Mouse (Mus musculus): Measurements from ENCODE around the gene Fer. TPM values are rescaled to one million over a fixed set of nuclear protein-coding genes. Genes with fewer than 3 reads are reported as not detected.

Fer gene
- polyA plus RNA-seq, 1 experiment from 2014 or later, result 34.1 TPM

DNA sequence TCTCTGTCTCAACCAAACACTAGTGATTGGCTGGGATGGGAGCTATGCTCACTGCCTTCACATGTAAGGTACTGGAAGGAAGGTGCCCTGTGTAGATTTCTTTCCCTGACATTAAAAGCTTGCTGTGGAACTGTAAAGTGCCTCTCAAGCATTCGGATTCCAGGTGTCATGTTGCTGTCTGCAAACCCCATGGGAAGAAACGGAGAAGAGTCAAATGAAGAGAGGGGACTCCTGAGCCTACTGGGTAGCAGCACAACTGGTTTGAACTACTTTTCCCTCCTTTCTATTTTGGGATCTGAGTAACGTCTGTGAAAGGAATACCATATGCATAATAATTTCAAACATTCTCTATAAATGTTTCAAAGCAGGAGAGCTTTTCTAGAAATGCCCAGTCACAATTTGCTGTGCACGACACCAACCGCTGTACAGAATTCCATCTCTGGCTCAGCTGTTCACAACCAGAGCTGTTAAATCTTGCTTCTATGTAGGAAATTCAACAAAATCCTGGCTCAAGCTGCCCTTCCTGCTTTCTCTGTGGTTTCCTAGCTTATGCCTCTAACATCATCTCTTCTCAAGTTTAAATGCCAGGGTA lies 256.9 kb downstream of the Fer start:
- H3K27ac ChIP-seq (ENCODE audit: low read depth, low read length), result no peak overlapping the region
- H3K4me1 ChIP-seq (ENCODE audit: control insufficient read depth, insufficient read depth, low read length), result no peaks in the 10 kb centered on the region
- 0 out of 2 replicates have a peak, but pooled peaks cover 2% of the 10 kb centered on the region for H3K27me3 ChIP-seq (ENCODE audit: control insufficient read depth, insufficient read depth, low read length)
- no peak for ATAC-seq (ENCODE audit: low FRiP score, low TSS enrichment)
- no peaks in the 10 kb centered on the region for H3K36me3 ChIP-seq (ENCODE audit: control insufficient read depth, insufficient read depth, low read length)
- H3K9ac ChIP-seq (ENCODE audit: low read depth, low read length), result no peak overlapping the region
- H3K4me3 ChIP-seq (ENCODE audit: low read length), result no peak overlapping the region
- WGBS, result 70% methylated on average over 5 of the region's 5 CpGs
- no peak overlapping the region for H3K4me2 ChIP-seq (replicated peaks; ENCODE audit: low read depth, low read length)
- H3K9me3 ChIP-seq (ENCODE audit: control insufficient read depth, low read length), result no peaks in the 10 kb centered on the region

DNA sequence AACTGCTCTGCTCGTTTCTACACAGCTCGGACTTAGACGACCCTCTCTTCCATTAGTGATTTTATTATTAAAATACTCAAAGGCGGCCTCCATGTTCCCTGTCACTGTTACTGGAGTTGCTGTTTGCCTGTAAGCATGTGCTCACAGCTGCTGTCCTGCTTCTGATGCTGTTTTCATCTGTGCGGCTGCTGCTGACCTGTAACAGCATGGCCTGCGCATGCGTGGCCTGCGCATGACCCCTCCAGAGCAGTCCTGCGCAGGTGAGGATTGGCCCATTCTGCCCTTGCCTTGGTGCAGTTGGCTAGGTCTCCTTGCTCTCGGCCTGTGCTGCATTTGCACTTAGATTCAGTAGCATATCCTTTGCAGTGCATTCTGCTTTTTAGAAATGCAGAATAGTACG lies 259.7 kb downstream of the Fer start:
- H3K4me2 ChIP-seq (replicated peaks; ENCODE audit: low read depth, low read length), result no peak overlapping the region
- no peak overlapping the region for H3K27ac ChIP-seq (ENCODE audit: low read depth, low read length)
- H3K9me3 ChIP-seq (ENCODE audit: control insufficient read depth, low read length), result no peaks in the 10 kb centered on the region
- no peak for ATAC-seq (ENCODE audit: low FRiP score, low TSS enrichment)
- H3K27me3 ChIP-seq (ENCODE audit: control insufficient read depth, insufficient read depth, low read length), result 0 out of 2 replicates have a peak, but pooled peaks cover 2% of the 10 kb centered on the region
- no peak overlapping the region for H3K4me3 ChIP-seq (ENCODE audit: low read length)
- 89% methylated on average over 11 of the region's 11 CpGs for WGBS
- no peaks in the 10 kb centered on the region for H3K4me1 ChIP-seq (ENCODE audit: control insufficient read depth, insufficient read depth, low read length)
- no peak overlapping the region for H3K9ac ChIP-seq (ENCODE audit: low read depth, low read length)
- no peaks in the 10 kb centered on the region for H3K36me3 ChIP-seq (ENCODE audit: control insufficient read depth, insufficient read depth, low read length)

DNA sequence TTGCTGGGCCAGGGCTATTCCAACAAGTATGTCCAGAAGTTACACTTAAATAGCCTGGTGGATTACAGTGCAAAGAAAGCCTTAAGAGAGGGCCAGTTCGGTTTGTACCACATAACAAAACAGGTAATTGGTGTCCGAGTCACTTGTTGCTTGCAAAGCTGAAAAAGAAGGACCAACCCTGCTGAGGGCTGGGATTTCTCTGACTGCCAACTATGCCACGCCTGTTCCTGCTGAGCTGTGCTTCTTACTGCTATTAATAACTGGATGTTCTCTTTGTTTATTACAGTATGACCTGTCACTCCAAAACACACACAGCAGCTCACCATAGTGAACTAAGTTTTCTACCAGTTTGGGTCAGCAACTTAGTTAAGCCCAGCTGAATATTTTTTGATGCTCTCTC lies 260.9 kb downstream of the Fer start:
- Histone ChIP-seq H3K27me3 (ENCODE audit: control insufficient read depth, insufficient read depth, low read length) (0 out of 2 replicates have a peak, but pooled peaks cover 2% of the 10 kb centered on the region), H3K4me2 (replicated peaks; ENCODE audit: low read depth, low read length) (no peak overlapping the region), H3K36me3 (ENCODE audit: control insufficient read depth, insufficient read depth, low read length) (no peaks in the 10 kb centered on the region), H3K9me3 (ENCODE audit: control insufficient read depth, low read length) (no peaks in the 10 kb centered on the region), H3K27ac (ENCODE audit: low read depth, low read length) (no peak overlapping the region), H3K9ac (ENCODE audit: low read depth, low read length) (no peak overlapping the region), H3K4me3 (ENCODE audit: low read length) (no peak overlapping the region), H3K4me1 (ENCODE audit: control insufficient read depth, insufficient read depth, low read length) (no peaks in the 10 kb centered on the region)
- no peak for ATAC-seq (ENCODE audit: low FRiP score, low TSS enrichment)
- 88% methylated on average over 3 of the region's 3 CpGs for whole genome bisulfite sequencing

DNA sequence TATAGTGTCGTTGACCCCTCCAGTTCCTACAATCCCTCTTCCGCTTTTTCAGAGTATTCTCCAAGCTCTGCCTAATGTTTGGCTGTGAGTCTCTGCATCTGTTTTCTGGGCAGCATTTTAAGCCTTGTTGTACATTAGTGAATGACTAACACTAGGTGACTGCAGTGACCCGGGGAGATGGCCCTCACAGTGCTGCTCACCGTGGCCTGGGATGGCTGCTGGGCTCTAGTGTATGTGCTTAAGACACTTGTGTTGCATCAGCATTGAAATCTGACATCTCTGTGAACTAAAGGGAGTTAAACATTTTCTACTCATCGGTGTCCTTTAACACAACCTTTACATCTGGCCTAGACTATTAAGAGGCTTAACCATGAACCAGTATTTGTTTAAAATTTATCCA lies 264.0 kb downstream of the Fer start:
- ATAC-seq (ENCODE audit: low FRiP score, low TSS enrichment), result peak; percentile 56; the same call in 1 of the 2 replicates
- Histone ChIP-seq H3K4me3 (ENCODE audit: low read length) (no peak overlapping the region), H3K4me1 (ENCODE audit: control insufficient read depth, insufficient read depth, low read length) (peaks cover 9% of the 10 kb centered on the region; the same call in 1 of the 2 replicates), H3K4me2 (replicated peaks; ENCODE audit: low read depth, low read length) (no peak overlapping the region), H3K27ac (ENCODE audit: low read depth, low read length) (no peak overlapping the region), H3K9ac (ENCODE audit: low read depth, low read length) (no peak overlapping the region), H3K36me3 (ENCODE audit: control insufficient read depth, insufficient read depth, low read length) (no peaks in the 10 kb centered on the region), H3K9me3 (ENCODE audit: control insufficient read depth, low read length) (no peaks in the 10 kb centered on the region), H3K27me3 (ENCODE audit: control insufficient read depth, insufficient read depth, low read length) (0 out of 2 replicates have a peak, but pooled peaks cover 2% of the 10 kb centered on the region)
- WGBS, result 66% methylated on average over 5 of the region's 5 CpGs

DNA sequence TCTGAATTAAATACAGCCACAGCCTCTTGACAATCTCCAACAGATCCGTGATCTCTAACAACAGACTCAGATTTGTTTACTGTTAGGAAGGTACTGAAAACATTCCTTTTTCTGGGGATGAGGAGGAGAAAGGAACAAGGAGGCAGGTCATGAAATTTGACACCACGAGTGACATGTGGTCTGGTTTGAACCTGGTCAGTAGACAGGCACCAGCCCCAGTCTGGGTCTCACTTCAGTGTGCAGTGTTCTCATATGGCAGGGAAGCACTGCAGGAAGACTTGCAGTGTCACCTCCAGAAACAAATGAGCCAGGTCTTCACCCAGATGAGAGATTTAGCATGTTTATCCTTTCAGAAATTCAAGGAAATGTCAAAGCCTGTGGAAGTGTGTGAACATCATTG lies 266.9 kb downstream of the Fer start:
- H3K27me3 ChIP-seq (ENCODE audit: control insufficient read depth, insufficient read depth, low read length), result no peaks in the 10 kb centered on the region
- H3K9ac ChIP-seq (ENCODE audit: low read depth, low read length), result no peak overlapping the region
- H3K4me2 ChIP-seq (replicated peaks; ENCODE audit: low read depth, low read length), result no peak overlapping the region
- peaks cover 9% of the 10 kb centered on the region; the same call in 1 of the 2 replicates for H3K4me1 ChIP-seq (ENCODE audit: control insufficient read depth, insufficient read depth, low read length)
- no peaks in the 10 kb centered on the region for H3K36me3 ChIP-seq (ENCODE audit: control insufficient read depth, insufficient read depth, low read length)
- H3K4me3 ChIP-seq (ENCODE audit: low read length), result no peak overlapping the region
- no peaks in the 10 kb centered on the region for H3K9me3 ChIP-seq (ENCODE audit: control insufficient read depth, low read length)
- WGBS, result 20% methylated on average over 2 of the region's 2 CpGs
- ATAC-seq (ENCODE audit: low FRiP score, low TSS enrichment), result peak; percentile 84; the same call in 1 of the 2 replicates
- no peak overlapping the region for H3K27ac ChIP-seq (ENCODE audit: low read depth, low read length)

DNA sequence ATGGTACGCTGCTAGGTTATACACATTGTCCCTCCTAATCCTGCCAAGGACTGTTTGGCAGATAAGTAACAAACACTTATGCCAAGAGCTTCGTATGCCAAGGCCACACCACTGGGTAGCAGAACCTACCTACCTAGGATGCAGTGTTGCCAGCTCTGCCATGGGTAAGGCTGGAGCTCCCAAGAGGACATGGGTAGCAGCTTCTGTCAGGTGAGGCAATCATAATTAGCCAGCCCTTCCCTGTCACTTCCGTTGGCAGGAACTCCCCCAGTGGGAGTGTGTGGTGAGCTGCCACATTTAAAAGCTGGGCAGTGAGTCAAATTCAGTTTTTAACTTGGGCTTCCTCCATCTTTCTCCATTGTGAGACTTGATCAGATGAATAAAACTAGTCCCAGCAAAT lies 267.5 kb downstream of the Fer start:
- H3K27me3 ChIP-seq (ENCODE audit: control insufficient read depth, insufficient read depth, low read length), result no peaks in the 10 kb centered on the region
- no peaks in the 10 kb centered on the region for H3K36me3 ChIP-seq (ENCODE audit: control insufficient read depth, insufficient read depth, low read length)
- H3K9me3 ChIP-seq (ENCODE audit: control insufficient read depth, low read length), result no peaks in the 10 kb centered on the region
- peaks cover 9% of the 10 kb centered on the region; the same call in 1 of the 2 replicates for H3K4me1 ChIP-seq (ENCODE audit: control insufficient read depth, insufficient read depth, low read length)
- no peak overlapping the region for H3K9ac ChIP-seq (ENCODE audit: low read depth, low read length)
- H3K4me3 ChIP-seq (ENCODE audit: low read length), result no peak overlapping the region
- no peak for ATAC-seq (ENCODE audit: low FRiP score, low TSS enrichment)
- H3K4me2 ChIP-seq (replicated peaks; ENCODE audit: low read depth, low read length), result no peak overlapping the region
- 66% methylated on average over 3 of the region's 3 CpGs for WGBS
- H3K27ac ChIP-seq (ENCODE audit: low read depth, low read length), result no peak overlapping the region

DNA sequence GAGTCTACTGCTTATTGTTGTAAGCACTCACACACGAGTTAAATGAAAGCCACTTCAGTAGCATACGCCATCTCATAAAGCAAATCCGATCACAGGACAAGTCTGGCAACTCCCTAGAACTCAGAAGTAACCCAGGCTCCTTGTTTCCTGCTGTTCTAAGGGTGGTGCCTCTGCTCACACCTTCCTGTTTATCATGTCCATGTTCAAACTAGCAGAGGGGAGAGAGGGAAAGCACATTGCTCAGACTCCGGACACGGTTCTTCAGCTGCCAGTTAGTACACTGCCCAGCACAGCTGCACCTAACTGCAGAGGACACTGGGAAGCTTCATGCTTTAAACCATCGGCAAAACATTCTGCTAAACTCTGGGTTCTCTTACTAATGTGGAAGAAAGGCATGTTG lies 269.3 kb downstream of the Fer start:
- H3K27ac ChIP-seq (ENCODE audit: low read depth, low read length), result no peak overlapping the region
- H3K4me3 ChIP-seq (ENCODE audit: low read length), result no peak overlapping the region
- no peak overlapping the region for H3K9ac ChIP-seq (ENCODE audit: low read depth, low read length)
- no peaks in the 10 kb centered on the region for H3K9me3 ChIP-seq (ENCODE audit: control insufficient read depth, low read length)
- H3K4me1 ChIP-seq (ENCODE audit: control insufficient read depth, insufficient read depth, low read length), result peaks cover 9% of the 10 kb centered on the region; the same call in 1 of the 2 replicates
- no peaks in the 10 kb centered on the region for H3K36me3 ChIP-seq (ENCODE audit: control insufficient read depth, insufficient read depth, low read length)
- WGBS, result 55% methylated on average over 6 of the region's 6 CpGs
- no peak overlapping the region for H3K4me2 ChIP-seq (replicated peaks; ENCODE audit: low read depth, low read length)
- H3K27me3 ChIP-seq (ENCODE audit: control insufficient read depth, insufficient read depth, low read length), result no peaks in the 10 kb centered on the region
- no peak for ATAC-seq (ENCODE audit: low FRiP score, low TSS enrichment)

DNA sequence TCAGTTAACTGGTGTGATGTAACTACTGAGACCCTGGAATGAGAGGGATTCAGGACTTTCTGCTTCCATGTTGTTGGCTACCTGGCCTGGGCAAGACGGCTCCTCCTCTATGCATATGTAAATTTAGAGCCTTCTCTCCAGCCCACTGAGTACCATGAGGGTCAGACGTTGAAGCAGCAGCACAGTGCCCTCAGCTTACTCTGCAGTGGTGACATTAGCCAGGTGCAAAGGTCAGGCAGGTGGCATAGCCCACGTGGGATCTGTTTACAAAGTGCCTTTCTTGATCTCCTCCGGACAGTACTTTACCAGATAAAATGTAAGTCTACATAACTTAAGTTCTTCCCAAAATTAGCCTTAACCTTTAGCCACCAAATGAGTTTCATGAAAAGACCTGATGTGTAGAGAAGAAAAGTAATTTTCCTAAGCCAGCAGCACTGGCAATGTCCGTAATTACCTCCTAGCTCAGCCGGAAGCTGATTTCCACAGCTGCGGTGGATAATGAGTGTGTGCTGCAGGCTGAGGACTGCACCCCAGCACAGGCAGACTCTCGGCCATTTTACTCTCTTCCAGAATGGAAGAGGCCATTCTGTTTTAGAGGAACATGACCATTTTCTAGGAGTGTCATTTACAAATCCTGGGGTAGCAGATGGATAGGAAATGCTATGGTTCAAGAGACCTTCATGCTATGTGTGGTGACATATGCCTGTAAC lies 273.2 kb downstream of the Fer start:
- WGBS, result 61% methylated on average over 8 of the region's 8 CpGs
- Histone ChIP-seq H3K27ac (ENCODE audit: low read depth, low read length) (no peak overlapping the region), H3K4me2 (replicated peaks; ENCODE audit: low read depth, low read length) (no peak overlapping the region), H3K4me3 (ENCODE audit: low read length) (no peak overlapping the region), H3K9me3 (ENCODE audit: control insufficient read depth, low read length) (no peaks in the 10 kb centered on the region), H3K4me1 (ENCODE audit: control insufficient read depth, insufficient read depth, low read length) (no peaks in the 10 kb centered on the region), H3K36me3 (ENCODE audit: control insufficient read depth, insufficient read depth, low read length) (peaks cover 16% of the 10 kb centered on the region), H3K9ac (ENCODE audit: low read depth, low read length) (no peak overlapping the region), H3K27me3 (ENCODE audit: control insufficient read depth, insufficient read depth, low read length) (no peaks in the 10 kb centered on the region)
- ATAC-seq (ENCODE audit: low FRiP score, low TSS enrichment), result no peak

DNA sequence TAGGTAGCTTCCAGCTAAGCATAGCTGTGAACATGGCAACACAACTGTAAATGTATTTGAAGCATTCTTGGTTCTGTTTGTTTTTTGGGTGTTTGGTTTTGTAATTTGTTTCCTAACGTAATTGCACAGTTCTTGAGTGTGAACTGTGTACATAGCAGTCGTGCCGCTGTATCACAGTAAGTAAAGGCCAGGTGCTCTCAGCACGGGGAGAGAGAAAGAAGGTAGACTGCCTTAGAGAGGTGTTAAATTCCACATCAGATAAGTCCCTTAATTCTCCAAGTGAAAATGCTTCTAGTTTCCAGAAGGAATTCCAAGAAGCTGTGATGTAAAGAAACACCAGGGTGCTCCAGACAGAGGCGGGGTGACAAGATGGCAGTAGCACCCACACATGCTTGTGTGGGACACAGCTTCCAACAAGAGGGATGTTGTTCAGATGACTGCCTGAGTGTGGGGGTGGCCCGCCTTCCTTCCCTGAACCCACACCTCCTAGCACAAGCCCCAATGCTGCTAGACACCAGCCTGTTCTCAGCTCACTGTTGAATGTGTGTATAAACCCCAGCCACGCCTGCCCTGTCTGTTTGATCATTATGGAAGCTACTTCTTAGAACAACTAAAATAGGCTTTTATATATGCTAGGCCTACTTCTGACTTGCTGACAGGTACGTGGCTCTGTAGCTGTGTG lies 275.3 kb downstream of the Fer start:
- peaks cover 16% of the 10 kb centered on the region for H3K36me3 ChIP-seq (ENCODE audit: control insufficient read depth, insufficient read depth, low read length)
- ATAC-seq (ENCODE audit: low FRiP score, low TSS enrichment), result no peak
- no peak overlapping the region for H3K27ac ChIP-seq (ENCODE audit: low read depth, low read length)
- H3K4me3 ChIP-seq (ENCODE audit: low read length), result no peak overlapping the region
- no peaks in the 10 kb centered on the region for H3K4me1 ChIP-seq (ENCODE audit: control insufficient read depth, insufficient read depth, low read length)
- H3K27me3 ChIP-seq (ENCODE audit: control insufficient read depth, insufficient read depth, low read length), result no peaks in the 10 kb centered on the region
- no peaks in the 10 kb centered on the region for H3K9me3 ChIP-seq (ENCODE audit: control insufficient read depth, low read length)
- H3K4me2 ChIP-seq (replicated peaks; ENCODE audit: low read depth, low read length), result no peak overlapping the region
- no peak overlapping the region for H3K9ac ChIP-seq (ENCODE audit: low read depth, low read length)
- 90% methylated on average over 8 of the region's 8 CpGs for WGBS
